Mouse (Mus musculus) G1E-ER4 (cell line): ENCODE results near the gene Nfe2. TPM values are rescaled to one million over a fixed set of nuclear protein-coding genes. Genes with fewer than 3 reads are reported as not detected.

Experiments
- GATA1 ChIP-seq: IDR thresholded peaks from one replicate; pipeline ENCODE4 v1.8.0; 2012; ENCODE audit warnings: low read length, inconsistent platforms
- polyA plus RNA-seq: library from polyadenylated mRNA; stranded (reverse); fragments of >175 nt; gene quantifications from 2 replicates; pipeline ENCODE4 v1.2.3, GENCODE M21; 2012

The Nfe2 gene
- polyA plus RNA-seq, 1 experiment: 163 TPM

DNA sequence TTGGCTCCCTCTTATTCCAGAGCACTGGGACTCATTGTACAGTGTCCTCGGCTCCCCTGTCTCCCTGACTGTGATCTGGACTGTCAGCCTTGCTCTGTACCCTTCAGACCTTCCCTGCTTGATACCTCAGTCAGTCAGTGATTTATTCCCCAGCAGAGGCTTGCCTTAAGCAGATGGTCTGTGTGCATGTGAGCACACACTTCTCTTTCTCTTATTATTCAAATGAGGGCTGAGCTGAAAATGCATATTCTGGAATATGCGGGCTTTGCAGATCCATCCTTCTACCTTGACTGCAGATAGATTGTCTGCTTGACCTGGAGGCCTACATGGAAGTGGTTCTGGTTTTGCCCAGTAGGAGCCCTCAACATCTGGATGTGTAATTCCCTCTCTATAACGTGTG is 39.8 kb upstream of the Nfe2 start:
- TF ChIP-seq GATA1: no peak

DNA sequence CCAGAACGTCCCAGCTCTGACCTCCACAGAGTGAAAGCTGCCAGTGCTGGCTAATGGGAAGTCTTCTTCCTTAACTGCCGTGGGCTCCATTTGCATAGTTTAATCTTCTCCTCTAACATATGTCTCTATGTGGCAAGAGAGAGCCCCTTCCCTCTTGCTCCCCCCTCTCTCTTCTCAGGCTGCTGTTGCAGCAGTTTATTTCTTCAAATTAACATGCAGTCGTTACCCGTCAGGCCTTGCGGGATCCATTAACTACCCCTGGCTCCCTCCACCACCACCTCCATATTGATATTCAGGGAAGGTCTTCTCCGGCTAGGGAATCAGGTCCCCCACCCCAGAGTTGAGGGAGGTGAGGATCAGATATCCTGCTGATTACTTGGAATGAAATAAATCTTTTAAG is 39.1 kb upstream of the Nfe2 start:
- TF ChIP-seq GATA1: no peak

DNA sequence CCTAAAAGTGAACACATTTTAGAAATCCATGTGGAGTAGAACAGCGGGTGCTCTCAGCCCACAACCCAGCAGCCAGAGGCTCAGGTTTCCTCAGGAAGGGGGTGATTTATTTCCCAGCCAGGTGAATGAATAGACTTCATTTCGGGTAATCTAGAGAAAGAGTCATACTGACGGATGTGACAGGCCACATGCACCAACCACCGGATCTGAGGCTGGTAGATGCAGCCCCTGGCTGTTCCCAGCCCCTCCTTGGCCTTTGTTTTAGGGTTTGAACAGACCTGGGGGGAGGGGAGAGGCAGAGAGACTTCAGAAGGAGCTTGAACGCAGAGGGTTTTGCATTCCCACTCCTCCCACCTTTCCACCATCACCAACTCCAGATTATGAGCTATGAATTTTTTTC is 37.6 kb upstream of the Nfe2 start:
- TF ChIP-seq GATA1: no peak

DNA sequence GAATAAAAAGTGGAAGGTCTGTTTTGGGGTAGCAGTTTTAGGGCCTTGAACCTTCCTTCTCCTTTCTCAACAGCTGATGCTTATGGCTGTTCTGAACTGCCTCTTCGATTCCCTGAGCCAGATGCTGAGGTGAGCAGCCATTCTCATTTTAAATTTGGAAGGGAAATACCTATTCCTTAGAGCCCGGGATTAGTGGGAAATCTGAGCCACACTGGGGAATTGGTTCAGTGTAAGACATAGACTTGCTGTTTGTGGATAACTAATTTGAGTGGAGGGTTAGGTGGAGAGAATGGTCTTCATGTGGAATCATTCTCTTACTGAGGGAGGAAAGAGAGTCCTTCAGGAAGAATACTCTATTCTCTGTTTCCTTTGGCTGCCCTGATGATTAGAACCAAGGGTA is 36.4 kb upstream of the Nfe2 start:
- no peak for TF ChIP-seq GATA1

DNA sequence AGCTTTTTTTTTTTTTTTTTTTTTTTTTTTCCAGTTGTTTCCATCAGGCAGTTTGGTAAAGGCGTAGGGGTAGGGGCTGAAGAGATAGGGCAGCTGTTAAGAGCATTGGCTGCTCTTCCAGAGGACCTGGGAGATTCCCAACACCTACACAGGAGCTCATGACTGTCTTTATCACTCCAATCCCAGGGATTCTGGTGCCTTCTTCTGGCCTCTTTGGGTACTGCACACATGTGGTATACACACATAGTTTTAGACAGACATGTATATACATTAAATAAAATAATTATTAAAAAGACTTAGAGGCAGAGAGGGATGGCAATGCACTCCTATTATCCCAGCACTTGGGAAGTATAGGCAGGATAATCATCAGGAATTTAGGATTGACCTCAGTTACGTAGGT is 35.2 kb upstream of the Nfe2 start:
- no peak for TF ChIP-seq GATA1

DNA sequence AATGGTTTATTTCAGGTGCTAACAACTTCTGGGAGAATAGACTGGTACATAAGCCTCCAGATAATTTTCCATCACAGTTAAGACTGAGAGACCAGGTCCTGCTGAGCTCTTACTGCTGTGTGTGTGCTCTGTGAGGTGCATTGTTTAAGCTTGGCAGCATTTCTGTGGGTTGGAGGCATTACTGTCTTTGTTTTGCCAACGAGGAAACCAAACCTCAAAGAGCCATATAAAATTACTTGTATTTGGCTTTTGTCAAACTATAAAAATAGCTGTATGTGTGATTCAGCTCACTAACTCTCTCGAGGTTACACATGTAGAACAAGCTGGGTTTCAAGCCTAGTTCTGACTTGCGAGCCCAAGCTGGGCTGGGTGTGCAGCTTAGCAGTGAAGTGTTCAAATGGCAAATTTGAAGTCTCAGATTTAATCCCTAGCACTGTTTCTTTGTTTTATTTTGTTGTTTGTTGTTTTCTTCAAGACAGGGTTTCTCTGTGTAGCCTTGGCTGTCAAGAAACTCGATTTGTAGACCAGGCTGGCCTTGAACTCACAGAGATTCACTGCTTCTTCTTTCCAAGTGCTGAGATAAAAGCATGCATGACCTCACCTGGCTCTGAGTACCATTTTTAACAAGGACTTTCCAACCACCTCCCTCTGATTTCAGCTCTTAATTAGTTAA is 34.6 kb upstream of the Nfe2 start:
- no peak for TF ChIP-seq GATA1

DNA sequence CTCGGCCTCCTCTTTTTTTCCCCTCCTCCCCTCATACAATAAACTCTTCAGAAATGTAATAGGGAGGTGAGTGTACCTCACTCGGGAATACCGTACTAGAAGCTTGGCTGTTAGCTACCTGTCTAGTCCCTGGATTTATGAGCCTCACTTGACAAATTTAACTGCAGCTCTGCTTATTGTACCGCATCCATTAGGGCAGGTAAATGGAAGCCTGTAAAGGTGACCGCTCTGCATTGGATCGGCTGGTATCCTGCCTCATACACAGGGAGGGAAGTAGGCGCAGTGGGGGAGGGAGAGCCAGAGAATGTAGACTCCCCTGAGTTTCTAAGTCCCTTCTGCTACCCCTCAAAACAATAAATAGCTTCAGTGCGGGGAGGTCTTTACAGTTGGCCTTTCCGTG is 32.6 kb upstream of the Nfe2 start:
- TF ChIP-seq GATA1: no peak

DNA sequence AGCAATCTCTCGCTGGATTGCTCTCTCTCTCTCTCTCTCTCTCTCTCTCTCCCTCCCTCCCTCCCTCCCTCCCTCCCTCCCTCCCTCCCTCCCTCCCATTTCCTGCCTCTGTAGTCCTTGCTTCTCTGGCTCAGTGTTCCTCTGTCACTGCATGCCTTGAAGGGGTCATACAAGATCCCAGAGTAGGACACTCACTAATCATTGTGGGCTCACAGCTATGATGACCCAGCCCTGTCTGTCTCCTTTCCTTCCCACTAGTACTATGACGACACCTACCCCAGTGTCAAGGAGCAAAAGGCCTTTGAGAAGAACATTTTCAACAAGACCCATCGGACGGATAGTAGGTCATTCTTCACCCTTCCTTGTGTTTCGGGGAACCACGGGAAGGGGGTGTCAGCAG is 32.2 kb upstream of the Nfe2 start:
- TF ChIP-seq GATA1: no peak

DNA sequence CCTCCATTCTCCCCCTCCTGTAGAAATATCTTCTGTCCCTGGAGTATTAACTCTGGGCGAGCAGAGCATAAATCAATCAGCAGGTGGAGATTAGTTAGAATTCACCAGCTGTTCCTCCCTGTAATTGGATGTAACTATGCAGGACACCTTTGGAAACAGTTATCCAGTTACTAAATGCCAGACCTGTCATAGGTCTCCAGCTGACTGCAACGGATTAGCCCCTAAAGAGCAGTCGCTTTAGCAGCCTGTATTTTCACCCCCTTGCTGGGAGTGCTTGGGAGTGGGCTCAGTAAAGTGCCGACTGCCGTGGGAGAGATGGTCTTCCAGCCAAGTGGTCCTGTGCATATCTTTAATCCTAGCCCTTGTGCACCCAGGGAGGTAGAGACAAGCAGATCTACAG is 31.4 kb upstream of the Nfe2 start:
- TF ChIP-seq GATA1: no peak

DNA sequence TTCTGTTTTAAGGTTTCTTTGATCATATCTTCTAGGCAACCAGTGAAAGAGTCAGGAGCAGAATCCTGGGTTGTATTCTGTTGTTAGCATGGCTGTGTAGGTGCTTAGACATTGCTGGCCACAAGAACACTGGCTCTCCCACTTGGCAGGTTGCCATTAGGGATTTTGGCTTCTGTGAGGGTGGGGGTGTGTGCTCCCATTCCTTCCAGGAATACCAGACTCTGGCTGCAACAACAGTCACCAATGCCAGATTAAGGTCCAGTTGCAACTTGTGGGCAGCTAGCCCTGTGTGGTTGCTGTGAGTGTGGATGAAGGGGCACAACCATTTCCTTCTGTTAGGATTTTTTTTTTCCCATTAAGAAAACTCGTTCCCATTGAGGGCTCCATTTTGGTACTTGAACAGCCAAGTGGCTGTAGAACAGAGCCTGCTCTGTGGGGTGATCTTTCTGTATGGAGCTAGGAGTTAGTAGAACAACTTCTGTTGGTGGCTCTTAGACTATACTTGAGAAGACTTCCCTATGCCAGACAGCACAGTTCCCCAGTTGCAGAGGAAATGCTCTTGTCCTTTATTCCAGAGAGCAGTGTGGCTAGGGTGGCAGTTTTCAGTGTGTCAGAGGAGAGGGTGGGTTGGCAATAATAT is 27.7 kb upstream of the Nfe2 start:
- TF ChIP-seq GATA1: no peak

DNA sequence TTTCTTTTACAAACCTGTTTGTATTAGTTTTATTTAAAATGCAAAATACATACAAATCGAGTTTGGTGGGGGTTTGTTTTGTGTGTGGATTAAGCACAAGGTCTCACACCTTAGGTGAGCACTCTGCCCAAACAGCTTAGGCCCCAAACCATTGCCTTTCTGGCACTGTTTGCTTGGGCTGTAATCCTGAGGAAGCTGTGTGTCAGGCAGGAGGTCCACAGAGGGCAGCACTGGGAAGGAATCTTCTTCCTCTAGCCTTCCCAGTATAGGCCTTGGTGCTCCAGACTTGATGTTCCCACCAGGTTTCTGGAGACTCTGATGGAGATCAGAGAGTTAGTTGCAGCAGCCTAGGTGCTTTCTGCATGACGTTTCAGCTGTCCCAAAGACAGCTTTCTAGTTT is 26.4 kb upstream of the Nfe2 start:
- TF ChIP-seq GATA1: no peak

DNA sequence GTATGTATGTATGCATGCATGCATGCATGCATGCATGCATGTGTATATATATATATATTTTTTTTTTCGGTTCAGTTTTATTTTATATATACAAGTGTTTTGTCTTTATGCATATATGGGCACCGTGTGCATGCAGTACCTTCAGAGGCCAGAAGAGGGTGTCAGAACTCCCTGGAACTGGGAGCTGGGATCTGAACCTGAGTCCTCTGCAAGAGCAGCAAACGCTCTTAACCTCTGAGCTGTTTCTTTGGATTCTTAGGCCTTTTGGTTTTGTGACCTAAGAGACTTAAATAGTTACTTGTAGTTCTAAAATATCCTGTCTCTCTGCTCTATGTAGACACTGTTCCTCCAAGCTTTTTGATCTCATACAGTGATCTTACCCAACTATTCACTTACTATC is 25.9 kb upstream of the Nfe2 start:
- no peak for TF ChIP-seq GATA1

DNA sequence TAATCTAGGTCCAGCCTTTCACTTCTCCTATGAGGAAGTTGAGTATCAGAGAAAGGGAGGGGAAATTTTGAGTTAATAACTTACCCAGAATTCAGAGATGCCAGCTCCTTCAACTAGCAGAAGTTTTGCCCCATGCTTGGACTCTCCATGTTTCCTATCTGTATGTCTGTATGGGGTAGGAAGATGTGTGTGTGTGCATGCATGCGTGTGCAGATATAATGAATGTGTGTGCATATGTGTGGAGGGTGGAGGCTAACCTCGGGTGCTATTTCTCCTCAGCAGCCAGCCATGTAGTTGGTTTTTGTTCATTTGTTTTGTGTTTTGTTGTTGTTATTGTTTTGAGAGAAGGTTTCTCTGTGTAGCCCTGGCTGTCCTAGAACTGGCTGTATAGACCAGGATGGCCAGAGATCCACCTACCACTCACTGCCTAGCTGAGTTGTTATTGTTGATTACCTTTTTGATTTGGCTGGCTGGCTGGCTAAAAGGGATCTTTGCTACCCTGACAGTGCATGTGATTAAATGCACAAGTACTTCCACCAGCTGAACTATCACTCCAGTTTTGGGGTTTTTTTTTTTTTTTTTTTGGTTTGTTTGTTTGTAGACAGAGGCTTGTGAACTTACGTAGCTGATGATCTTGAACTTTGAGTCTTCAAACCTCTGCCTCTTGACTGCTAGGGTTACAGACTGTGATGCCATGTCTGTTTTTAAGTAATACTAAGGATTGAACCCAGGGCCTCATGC is 23.4 kb upstream of the Nfe2 start:
- TF ChIP-seq GATA1: no peak

DNA sequence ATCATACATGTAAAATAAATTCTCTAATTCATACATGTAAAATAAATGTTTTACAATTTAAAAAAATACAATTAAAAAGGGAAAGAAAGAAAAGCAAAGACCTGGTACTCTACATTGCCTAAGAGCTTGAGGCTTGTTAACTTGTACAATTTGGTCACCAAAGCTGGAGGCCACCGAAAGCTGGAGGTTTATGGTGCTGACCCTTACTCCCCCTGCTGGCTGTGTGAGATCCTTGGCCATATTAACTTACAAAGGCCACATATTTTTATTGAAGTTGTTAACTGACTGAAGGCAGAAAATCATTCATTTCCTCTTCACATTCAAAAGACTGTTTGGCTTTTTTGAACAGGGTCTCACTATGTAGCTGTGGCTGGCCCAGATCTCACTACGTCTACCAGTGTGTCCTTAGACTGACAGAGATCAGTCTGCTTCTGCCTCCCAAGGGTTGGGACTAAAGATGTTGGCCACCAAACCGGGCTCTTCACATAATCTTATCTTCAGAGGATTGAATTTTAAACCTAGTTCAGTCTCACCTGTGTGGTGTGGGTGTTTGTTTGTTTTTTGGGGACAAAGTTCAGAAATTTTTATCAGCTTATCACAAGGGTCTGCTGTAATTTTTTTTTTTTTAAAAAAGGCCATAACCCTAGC is 22.7 kb upstream of the Nfe2 start:
- TF ChIP-seq GATA1: no peak

DNA sequence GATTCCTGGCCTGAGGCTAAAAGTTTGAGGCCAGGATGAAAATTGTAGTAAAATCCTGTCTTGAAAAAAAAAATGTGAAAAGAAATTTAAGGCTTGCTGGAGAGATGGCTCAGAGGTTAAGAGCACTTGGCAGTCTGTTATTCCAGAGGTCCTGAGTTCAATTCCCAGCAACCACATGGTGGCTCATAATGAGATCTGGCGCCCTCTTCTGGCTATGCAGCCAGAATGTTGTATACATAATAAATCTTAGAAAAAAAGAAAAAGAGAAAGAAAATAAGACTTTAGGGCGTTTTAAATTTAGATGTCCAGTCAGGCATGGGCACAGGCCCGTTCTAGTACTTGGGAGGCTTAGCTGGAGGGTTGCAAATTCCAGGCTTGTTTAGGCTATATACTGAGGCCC is 21.5 kb upstream of the Nfe2 start:
- TF ChIP-seq GATA1: no peak

DNA sequence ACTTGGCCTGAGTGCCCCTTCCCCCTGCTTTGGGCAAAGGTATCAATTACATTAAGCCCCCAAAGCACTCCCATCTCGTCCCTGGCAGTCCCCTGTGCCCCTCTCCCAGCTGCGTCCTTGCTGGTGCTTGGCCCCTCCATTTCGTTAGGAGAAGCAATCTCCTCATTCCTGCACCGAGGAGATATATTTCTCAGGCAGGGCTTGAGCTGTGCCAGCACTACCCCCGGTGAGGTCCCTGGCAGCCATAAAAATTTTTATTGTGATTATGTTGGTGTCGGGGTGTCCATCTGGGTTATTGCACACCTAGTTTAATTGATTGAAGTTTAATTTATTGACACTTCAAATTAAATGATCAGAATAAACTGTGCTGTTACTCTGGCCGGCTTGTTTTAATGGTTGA is 19.7 kb upstream of the Nfe2 start:
- no peak for TF ChIP-seq GATA1
